Comparison of ENCODE assay signal across 24 mouse cellular contexts in the genomic region with DNA sequence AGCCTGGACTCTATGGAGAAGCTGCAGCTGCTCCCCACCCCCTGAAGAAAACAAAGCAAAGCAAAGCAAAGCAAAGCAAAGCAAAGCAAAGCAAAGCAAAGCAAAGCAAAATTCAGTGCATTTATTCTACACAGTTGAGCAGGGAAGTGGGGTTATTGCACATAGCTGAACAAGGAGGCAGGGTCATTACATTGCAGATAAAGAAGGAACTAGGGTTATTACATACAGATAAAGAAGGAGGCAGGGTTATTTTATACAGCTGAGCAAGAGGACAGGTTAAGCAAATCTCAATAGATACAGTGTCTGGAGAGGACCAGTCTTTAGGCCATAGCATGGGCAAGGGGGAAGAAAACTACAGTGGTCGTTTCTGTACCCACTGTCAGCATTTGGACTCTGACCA.
DNase-seq lines count a peak whose midpoint lies in the region; ATAC-seq and TF ChIP-seq lines count a peak whose summit lies in the region.
"Had no signal": no experiment of that assay in that cellular context is flagged by ENCODE, and none has a peak within 500 bp of the region (broad histone marks: within the 10 kb centered on the region; RNA-seq: fewer than 3 reads in every experiment).

No protein-coding gene starts in this region.

- no peak overlapping the region for H3K9ac ChIP-seq in intestine, embryonic 15.5 days
- H3K9ac ChIP-seq in intestine, postnatal 0 days (ENCODE audit: low read depth, low read length): no peak overlapping the region
- no peak overlapping the region for H3K9ac ChIP-seq in MEL (ENCODE audit: control insufficient read depth, low read depth, low read length, poor library complexity, severe bottlenecking)
- H3K9ac ChIP-seq in intestine, embryonic 16.5 days (ENCODE audit: low read depth, low read length): no peak overlapping the region

- H3K4me1 ChIP-seq in intestine, embryonic 15.5 days (replicated peaks): no peaks in the 10 kb centered on the region
- H3K4me1 ChIP-seq in intestine, postnatal 0 days (replicated peaks; ENCODE audit: control insufficient read depth, insufficient read depth, low read length): no peaks in the 10 kb centered on the region
- H3K4me1 ChIP-seq in MEL (ENCODE audit: control insufficient read depth in 1 of 2, insufficient read depth in 2 of 2, low read length in 2 of 2): peaks cover 0 to 8% of the 10 kb centered on the region in 2 experiments; a peak in 2 of 4 replicates
- H3K4me1 ChIP-seq in intestine, embryonic 16.5 days (ENCODE audit: control insufficient read depth, insufficient read depth, low read length): no peaks in the 10 kb centered on the region

- 57% methylated on average over 1 of the region's 1 CpGs for WGBS in intestine, embryonic 15.5 days
- 35% methylated on average over 1 of the region's 1 CpGs for WGBS in intestine, postnatal 0 days
- WGBS in intestine, embryonic 16.5 days: 35% methylated on average over 1 of the region's 1 CpGs

- no peak for TF ChIP-seq RAD21 in MEL (IDR thresholded peaks at IDR 0.05; ENCODE audit: low read depth, low read length)

- H3K27ac ChIP-seq in intestine, embryonic 15.5 days: no peak overlapping the region
- no peak overlapping the region for H3K27ac ChIP-seq in intestine, postnatal 0 days (ENCODE audit: low read depth, low read length)
- no peak overlapping the region for H3K27ac ChIP-seq in MEL (ENCODE audit: control insufficient read depth, low read depth, low read length)
- no peak overlapping the region for H3K27ac ChIP-seq in intestine, embryonic 16.5 days (ENCODE audit: low read length)

- no peak for TF ChIP-seq POLR2A in MEL (IDR thresholded peaks at IDR 0.05; ENCODE audit: control insufficient read depth in 1 of 2, insufficient read depth in 1 of 2, low read depth in 1 of 2, low read length in 2 of 2, poor library complexity in 1 of 2)

- no peak for TF ChIP-seq CTCF in intestine, postnatal 0 days (IDR thresholded peaks at IDR 0.05; ENCODE audit: low read depth)
- no peak for TF ChIP-seq CTCF in MEL (IDR thresholded peaks at IDR 0.05 in 2 of 3, conservative IDR thresholded peaks at IDR 0.05 in 1 of 3; ENCODE audit: control insufficient read depth in 1 of 3, insufficient read depth in 1 of 3, low read depth in 2 of 3, low read length in 3 of 3, poor library complexity in 1 of 3, severe bottlenecking in 1 of 3)

- peak; percentile 32 for DNase-seq in MEL (ENCODE audit: low read depth, low spot score)
- no peak for DNase-seq in c-Kit-positive CD71-positive TER-119-positive erythroid progenitor cells, embryonic 14.5 days (ENCODE audit: low spot score)
- DNase-seq in left cerebral cortex, adult 8-10 months (ENCODE audit: low spot score in 2 of 2): no peak
- DNase-seq: adrenal gland, adult 2 months; adrenal gland, adult 8-10 months; adrenal gland, postnatal 10 days; adrenal gland, postnatal 14 days; adrenal gland, postnatal 25 days; adrenal gland, postnatal 36 days; B cell, adult 2 months; cerebellum, adult 11 months; cerebellum, adult 11-12 months; cerebellum, adult 18-20 months; cerebellum, adult 2 months; cerebellum, adult 8-10 months had no signal

- H3K27me3 ChIP-seq in intestine, embryonic 15.5 days (replicated peaks): no peaks in the 10 kb centered on the region
- no peaks in the 10 kb centered on the region for H3K27me3 ChIP-seq in intestine, postnatal 0 days (replicated peaks; ENCODE audit: control insufficient read depth, insufficient read depth, low read length)
- H3K27me3 ChIP-seq in MEL (ENCODE audit: control insufficient read depth in 1 of 2, insufficient read depth in 2 of 2, low read length in 2 of 2): no peaks in the 10 kb centered on the region
- 0 out of 2 replicates have a peak, but pooled peaks cover 9% of the 10 kb centered on the region for H3K27me3 ChIP-seq in intestine, embryonic 16.5 days (replicated peaks; ENCODE audit: control insufficient read depth, insufficient read depth, low read length)
- H3K27me3 ChIP-seq: CH12.LX had no signal

- no peak overlapping the region for H3K4me3 ChIP-seq in intestine, embryonic 15.5 days (replicated peaks)
- no peak overlapping the region for H3K4me3 ChIP-seq in intestine, postnatal 0 days (ENCODE audit: low read depth, low read length)
- H3K4me3 ChIP-seq in MEL (ENCODE audit: control insufficient read depth in 1 of 2, insufficient read depth in 1 of 2, low read depth in 2 of 2, low read length in 2 of 2): no peak overlapping the region
- no peak overlapping the region for H3K4me3 ChIP-seq in intestine, embryonic 16.5 days (ENCODE audit: low read length)

- TF ChIP-seq EP300 in MEL (IDR thresholded peaks at IDR 0.05; ENCODE audit: low read depth in 1 of 2, low read length in 2 of 2): 0 out of 4 replicates have a peak, but pooled peaks of 1 of the 2 experiments have one; percentile 19

- peak; percentile 74 for ATAC-seq in intestine, embryonic 15.5 days
- no peak for ATAC-seq in intestine, postnatal 0 days
- ATAC-seq in intestine, embryonic 16.5 days: peak; percentile 88
- ATAC-seq in megakaryocyte, adult 5-6 weeks (ENCODE audit: poor library complexity, severe bottlenecking): peak; percentile 64
- ATAC-seq in activated CD4-positive, CD25-positive, alpha-beta regulatory T cell, adult 4 months: no peak
- ATAC-seq: CD4-positive, CD25-positive, alpha-beta regulatory T cell, adult 4 months; Patski had no signal

- no peaks in the 10 kb centered on the region for H3K79me2 ChIP-seq in MEL (ENCODE audit: control insufficient read depth, insufficient read depth, low read length, poor library complexity)

- no peaks in the 10 kb centered on the region for H3K36me3 ChIP-seq in intestine, embryonic 15.5 days
- H3K36me3 ChIP-seq in intestine, postnatal 0 days (ENCODE audit: control insufficient read depth, insufficient read depth): no peaks in the 10 kb centered on the region
- peaks cover 0 to 6% of the 10 kb centered on the region in 2 experiments; a peak in 2 of 4 replicates for H3K36me3 ChIP-seq in MEL (ENCODE audit: control insufficient read depth in 1 of 2, insufficient read depth in 2 of 2, low read length in 2 of 2)
- no peaks in the 10 kb centered on the region for H3K36me3 ChIP-seq in intestine, embryonic 16.5 days (ENCODE audit: control insufficient read depth, insufficient read depth, low read length)

- no peaks in the 10 kb centered on the region for H3K9me3 ChIP-seq in intestine, embryonic 15.5 days
- H3K9me3 ChIP-seq in intestine, postnatal 0 days (ENCODE audit: control insufficient read depth): no peaks in the 10 kb centered on the region
- no peaks in the 10 kb centered on the region for H3K9me3 ChIP-seq in MEL (replicated peaks; ENCODE audit: insufficient read depth, low read length)
- H3K9me3 ChIP-seq in intestine, embryonic 16.5 days (ENCODE audit: control insufficient read depth, low read length): no peaks in the 10 kb centered on the region
- H3K9me3 ChIP-seq: G1E had no signal

- no peak overlapping the region for H3K4me2 ChIP-seq in intestine, embryonic 15.5 days (replicated peaks)
- H3K4me2 ChIP-seq in intestine, postnatal 0 days (replicated peaks; ENCODE audit: low read depth): no peak overlapping the region
- H3K4me2 ChIP-seq in intestine, embryonic 16.5 days (ENCODE audit: low read depth, low read length): no peak overlapping the region

TF ChIP-seq in MEL, 35 proteins besides CTCF, POLR2A, EP300 and RAD21:
- TF ChIP-seq MAX (IDR thresholded peaks at IDR 0.05; ENCODE audit: low read length) (no peak), POLR2AphosphoS5 (IDR thresholded peaks at IDR 0.05; ENCODE audit: borderline replicate concordance, low read depth, low read length) (no peak), GATA1 (IDR thresholded peaks at IDR 0.05; ENCODE audit: low read depth, low read length) (peak; percentile 31), CHD2 (IDR thresholded peaks at IDR 0.05; ENCODE audit: low read length) (no peak), E2F4 (IDR thresholded peaks at IDR 0.05; ENCODE audit: borderline replicate concordance, low read depth, low read length) (no peak), ETS1 (IDR thresholded peaks at IDR 0.05; ENCODE audit: low read depth, low read length) (peak; percentile 25; the same call in 1 of the 2 replicates)

Comparison
In these comparisons a context has a peak if more than half of its experiments do, and no peak if none do; other contexts are left out.
1. ATAC-seq: peak in intestine, embryonic 15.5 days (single experiment), intestine, embryonic 16.5 days (single experiment) and megakaryocyte, adult 5-6 weeks (single experiment); none in intestine, postnatal 0 days (single experiment) and activated CD4-positive, CD25-positive, alpha-beta regulatory T cell, adult 4 months (single experiment).